Mouse (Mus musculus) heart, embryonic 14.5 days (tissue): ENCODE results near the gene Stk11. TPM values are rescaled to one million over a fixed set of nuclear protein-coding genes. Genes with fewer than 3 reads are reported as not detected.

Experiments
- polyA plus RNA-seq: library from polyadenylated mRNA; unstranded; fragments of >200 nt; fragmentation: Nextera tagmentation; extraction: Ambion mirVana; gene quantifications from 2 replicates; pipeline ENCODE4 v1.2.1, GENCODE M21; 2014

Stk11 gene
- polyA plus RNA-seq, 1 experiment from 2014 or later: 17.7 TPM

Other genes starting within 250 kb of the Stk11 start
- 1.4 and 2.0 TPM in 2 replicates for gene Prtn3, start 241.3 kb upstream of the Stk11 start, polyA plus RNA-seq
- 6.9 and 9.4 TPM in 2 replicates for gene Plppr3, start 241.2 kb upstream of the Stk11 start, polyA plus RNA-seq
- gene Elane, start 229.6 kb upstream of the Stk11 start, polyA plus RNA-seq: 0.42 TPM in 1 of 2 replicates, not detected in the other
- not detected in 2 replicates for gene Cfd, start 224.9 kb upstream of the Stk11 start, polyA plus RNA-seq
- 34.7 TPM in 2 replicates for gene Med16, start 206.9 kb upstream of the Stk11 start, polyA plus RNA-seq
- 4.6 TPM in 1 of 2 replicates, not detected in the other for gene Gm26602, start 204.9 kb upstream of the Stk11 start, polyA plus RNA-seq
- 0.19 and 0.70 TPM in 2 replicates for gene Kiss1r, start 198.8 kb upstream of the Stk11 start, polyA plus RNA-seq
- 96.7 and 98.5 TPM in 2 replicates for gene R3hdm4, start 194.6 kb upstream of the Stk11 start, polyA plus RNA-seq
- 1.9 and 2.8 TPM in 2 replicates for gene Arid3a, start 188.8 kb upstream of the Stk11 start, polyA plus RNA-seq
- 73.2 and 84.4 TPM in 2 replicates for gene Wdr18, start 155.7 kb upstream of the Stk11 start, polyA plus RNA-seq
- gene Grin3b, start 145.1 kb upstream of the Stk11 start, polyA plus RNA-seq: 0.09 and 0.18 TPM in 2 replicates
- gene Tmem259, start 131.5 kb upstream of the Stk11 start, polyA plus RNA-seq: 16.2 and 20.3 TPM in 2 replicates
- 265 and 275 TPM in 2 replicates for gene Cnn2, start 127.2 kb upstream of the Stk11 start, polyA plus RNA-seq
- gene Abca7, start 119.3 kb upstream of the Stk11 start, polyA plus RNA-seq: 1.6 and 1.7 TPM in 2 replicates
- 3.0 and 3.4 TPM in 2 replicates for gene Arhgap45, start 99.2 kb upstream of the Stk11 start, polyA plus RNA-seq
- 146 and 162 TPM in 2 replicates for gene Polr2e, start 76.0 kb upstream of the Stk11 start, polyA plus RNA-seq
- gene Gpx4, start 68.6 kb upstream of the Stk11 start, polyA plus RNA-seq: 715 and 757 TPM in 2 replicates
- 9.5 and 9.6 TPM in 2 replicates for gene Sbno2, start 10.2 kb upstream of the Stk11 start, polyA plus RNA-seq
- 988 and 1,015 TPM in 2 replicates for gene Atp5d, start 22.8 kb downstream of the Stk11 start, polyA plus RNA-seq
- 1.6 and 2.6 TPM in 2 replicates for gene Cbarp, start 25.0 kb downstream of the Stk11 start, polyA plus RNA-seq
- 21.2 and 25.8 TPM in 2 replicates for gene Midn, start 32.5 kb downstream of the Stk11 start, polyA plus RNA-seq
- gene Cirbp, start 50.2 kb downstream of the Stk11 start, polyA plus RNA-seq: 79.4 and 80.7 TPM in 2 replicates
- 7.7 and 11.1 TPM in 2 replicates for gene 1600002K03Rik, start 57.1 kb downstream of the Stk11 start, polyA plus RNA-seq
- 8.4 and 10.1 TPM in 2 replicates for gene Efna2, start 63.7 kb downstream of the Stk11 start, polyA plus RNA-seq
- gene Mum1, start 110.6 kb downstream of the Stk11 start, polyA plus RNA-seq: 28.5 and 29.3 TPM in 2 replicates
- 721 and 734 TPM in 2 replicates for gene Ndufs7, start 133.3 kb downstream of the Stk11 start, polyA plus RNA-seq
- gene Gamt, start 145.2 kb downstream of the Stk11 start, polyA plus RNA-seq: 60.3 and 61.5 TPM in 2 replicates
- gene Dazap1, start 145.7 kb downstream of the Stk11 start, polyA plus RNA-seq: 25.0 and 27.5 TPM in 2 replicates
- 648 and 723 TPM in 2 replicates for gene Rps15, start 176.7 kb downstream of the Stk11 start, polyA plus RNA-seq
- 0.78 and 1.4 TPM in 2 replicates for gene Apc2, start 180.2 kb downstream of the Stk11 start, polyA plus RNA-seq
- gene 2310011J03Rik, start 204.7 kb downstream of the Stk11 start, polyA plus RNA-seq: 28.9 and 30.8 TPM in 2 replicates
- gene Pcsk4, start 213.7 kb downstream of the Stk11 start, polyA plus RNA-seq: 1.4 TPM in 2 replicates
- gene Reep6, start 214.2 kb downstream of the Stk11 start, polyA plus RNA-seq: 1.4 and 1.6 TPM in 2 replicates
- 6.8 and 7.8 TPM in 2 replicates for gene Adamtsl5, start 232.6 kb downstream of the Stk11 start, polyA plus RNA-seq
- gene Plk5, start 240.7 kb downstream of the Stk11 start, polyA plus RNA-seq: not detected in 2 replicates